Mouse (Mus musculus): ENCODE results near the gene Tpm4. TPM values are rescaled to one million over a fixed set of nuclear protein-coding genes. Genes with fewer than 3 reads are reported as not detected.

Gene Tpm4
- polyA plus RNA-seq, 1 experiment from 2014 or later, result 214 TPM

- under 1% methylated on average over 61 of the region's 62 CpGs for WGBS
- H3K9me3 ChIP-seq (ENCODE audit: control insufficient read depth, low read length), result no peaks in the 10 kb centered on the region
- H3K27ac ChIP-seq (ENCODE audit: low read length), result peak overlapping the region; percentile 86
- peaks cover 15% of the 10 kb centered on the region for H3K4me1 ChIP-seq (replicated peaks; ENCODE audit: control insufficient read depth, insufficient read depth, low read length)
- H3K4me2 ChIP-seq (ENCODE audit: low read length), result peak overlapping the region; percentile 88
- no peaks in the 10 kb centered on the region for H3K27me3 ChIP-seq (replicated peaks; ENCODE audit: control insufficient read depth, insufficient read depth, low read length)
- peak; percentile 69 for ATAC-seq
- peaks cover 12% of the 10 kb centered on the region for H3K36me3 ChIP-seq (ENCODE audit: control insufficient read depth, insufficient read depth)
- H3K9ac ChIP-seq (replicated peaks; ENCODE audit: low read depth, low read length), result peak overlapping the region; percentile 85
- H3K4me3 ChIP-seq (replicated peaks; ENCODE audit: low read length), result peak overlapping the region; percentile 89
These were observed 899 bp downstream of the Tpm4 start for GRCm38 (mm10) chr8:72135446-72136301.

GRCm38 (mm10) chr8:72136302-72136978, 1.7 kb downstream of the Tpm4 start:
- Histone ChIP-seq H3K9ac (replicated peaks; ENCODE audit: low read depth, low read length) (peak overlapping the region; percentile 85), H3K27me3 (replicated peaks; ENCODE audit: control insufficient read depth, insufficient read depth, low read length) (no peaks in the 10 kb centered on the region), H3K27ac (ENCODE audit: low read length) (peak overlapping the region; percentile 86), H3K9me3 (ENCODE audit: control insufficient read depth, low read length) (no peaks in the 10 kb centered on the region), H3K36me3 (ENCODE audit: control insufficient read depth, insufficient read depth) (peaks cover 12% of the 10 kb centered on the region), H3K4me1 (replicated peaks; ENCODE audit: control insufficient read depth, insufficient read depth, low read length) (peaks cover 15% of the 10 kb centered on the region), H3K4me2 (ENCODE audit: low read length) (peak overlapping the region; percentile 88), H3K4me3 (replicated peaks; ENCODE audit: low read length) (peak overlapping the region; percentile 89)
- peak; percentile 47 for ATAC-seq
- WGBS, result under 1% methylated on average over 18 of the region's 18 CpGs

DNA sequence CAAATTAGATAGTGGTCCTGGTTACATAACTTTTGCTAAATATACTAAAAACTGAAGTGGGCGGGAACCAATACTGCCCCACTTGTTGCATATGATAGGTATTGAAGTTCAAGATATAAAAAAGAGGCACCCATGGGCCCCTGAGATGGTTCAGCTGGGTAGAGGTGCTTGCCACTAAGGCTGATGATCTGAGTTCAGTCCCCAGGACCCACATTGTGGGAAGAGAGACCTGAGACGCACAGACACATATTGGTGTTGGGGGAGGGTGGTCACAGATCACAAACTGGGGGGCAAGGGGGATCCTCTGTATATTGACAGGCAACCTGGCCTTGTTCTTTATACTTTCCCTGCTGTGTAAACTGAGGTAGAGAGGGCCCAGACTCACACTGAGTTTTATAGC, 2.7 kb downstream of the Tpm4 start:
- peaks cover 12% of the 10 kb centered on the region for H3K36me3 ChIP-seq (ENCODE audit: control insufficient read depth, insufficient read depth)
- WGBS, result 96% methylated on average over 2 of the region's 2 CpGs
- H3K4me3 ChIP-seq (replicated peaks; ENCODE audit: low read length), result no peak overlapping the region
- no peak for ATAC-seq
- no peaks in the 10 kb centered on the region for H3K27me3 ChIP-seq (replicated peaks; ENCODE audit: control insufficient read depth, insufficient read depth, low read length)
- peaks cover 15% of the 10 kb centered on the region for H3K4me1 ChIP-seq (replicated peaks; ENCODE audit: control insufficient read depth, insufficient read depth, low read length)
- H3K4me2 ChIP-seq (ENCODE audit: low read length), result no peak overlapping the region
- no peak overlapping the region for H3K9ac ChIP-seq (replicated peaks; ENCODE audit: low read depth, low read length)
- H3K9me3 ChIP-seq (ENCODE audit: control insufficient read depth, low read length), result no peaks in the 10 kb centered on the region
- H3K27ac ChIP-seq (ENCODE audit: low read length), result no peak overlapping the region

- 99% methylated on average over 5 of the region's 5 CpGs for WGBS
These were observed 3.7 kb downstream of the Tpm4 start for GRCm38 (mm10) chr8:72138456-72138855.

DNA sequence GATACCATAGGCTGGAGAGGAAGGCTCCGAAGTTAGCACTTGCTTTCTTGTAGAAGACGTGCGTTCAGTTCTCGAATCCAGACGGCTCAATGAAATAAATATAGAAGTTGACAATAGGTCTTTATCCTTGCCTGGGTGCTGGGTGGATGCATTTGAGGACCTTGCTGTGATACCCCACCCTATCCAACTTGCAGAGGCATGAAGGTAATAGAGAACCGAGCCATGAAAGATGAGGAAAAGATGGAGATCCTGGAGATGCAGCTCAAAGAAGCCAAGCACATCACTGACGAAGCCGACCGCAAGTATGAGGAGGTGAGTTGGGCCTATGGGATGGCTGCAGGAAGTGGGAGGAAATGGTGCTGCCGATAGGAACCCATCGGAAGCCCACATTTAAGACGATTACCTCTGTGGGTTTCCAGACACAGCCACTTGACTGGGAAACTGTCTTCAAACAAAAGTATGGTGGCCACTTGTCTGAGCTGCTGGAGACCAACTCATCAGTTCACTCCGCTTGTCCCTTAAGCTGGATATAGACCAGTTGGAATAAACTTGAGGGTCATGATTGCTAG, 8.6 kb downstream of the Tpm4 start:
- no peak for ATAC-seq
- H3K9me3 ChIP-seq (ENCODE audit: control insufficient read depth, low read length), result no peaks in the 10 kb centered on the region
- no peaks in the 10 kb centered on the region for H3K4me1 ChIP-seq (replicated peaks; ENCODE audit: control insufficient read depth, insufficient read depth, low read length)
- WGBS, result 94% methylated on average over 13 of the region's 13 CpGs
- no peak overlapping the region for H3K9ac ChIP-seq (replicated peaks; ENCODE audit: low read depth, low read length)
- no peak overlapping the region for H3K4me3 ChIP-seq (replicated peaks; ENCODE audit: low read length)
- H3K4me2 ChIP-seq (ENCODE audit: low read length), result no peak overlapping the region
- H3K27me3 ChIP-seq (replicated peaks; ENCODE audit: control insufficient read depth, insufficient read depth, low read length), result no peaks in the 10 kb centered on the region
- H3K27ac ChIP-seq (ENCODE audit: low read length), result no peak overlapping the region
- peaks cover 30% of the 10 kb centered on the region for H3K36me3 ChIP-seq (ENCODE audit: control insufficient read depth, insufficient read depth)

More at GRCm38 (mm10) chr8:72138456-72138855, 3.7 kb downstream of the Tpm4 start:
- no peak overlapping the region for H3K27ac ChIP-seq (ENCODE audit: low read length)
- H3K27me3 ChIP-seq (replicated peaks; ENCODE audit: control insufficient read depth, insufficient read depth, low read length), result no peaks in the 10 kb centered on the region
- H3K4me3 ChIP-seq (replicated peaks; ENCODE audit: low read length), result no peak overlapping the region
- H3K9me3 ChIP-seq (ENCODE audit: control insufficient read depth, low read length), result no peaks in the 10 kb centered on the region
- peaks cover 15% of the 10 kb centered on the region for H3K4me1 ChIP-seq (replicated peaks; ENCODE audit: control insufficient read depth, insufficient read depth, low read length)
- H3K9ac ChIP-seq (replicated peaks; ENCODE audit: low read depth, low read length), result no peak overlapping the region
- ATAC-seq, result no peak
- H3K36me3 ChIP-seq (ENCODE audit: control insufficient read depth, insufficient read depth), result peaks cover 12% of the 10 kb centered on the region
- no peak overlapping the region for H3K4me2 ChIP-seq (ENCODE audit: low read length)

- no peak overlapping the region for H3K9ac ChIP-seq (replicated peaks; ENCODE audit: low read depth, low read length)
- H3K4me3 ChIP-seq (replicated peaks; ENCODE audit: low read length), result no peak overlapping the region
- no peak for ATAC-seq
- no peak overlapping the region for H3K27ac ChIP-seq (ENCODE audit: low read length)
- H3K27me3 ChIP-seq (replicated peaks; ENCODE audit: control insufficient read depth, insufficient read depth, low read length), result no peaks in the 10 kb centered on the region
- H3K4me2 ChIP-seq (ENCODE audit: low read length), result no peak overlapping the region
- H3K4me1 ChIP-seq (replicated peaks; ENCODE audit: control insufficient read depth, insufficient read depth, low read length), result no peaks in the 10 kb centered on the region
- peaks cover 22% of the 10 kb centered on the region for H3K36me3 ChIP-seq (ENCODE audit: control insufficient read depth, insufficient read depth)
- H3K9me3 ChIP-seq (ENCODE audit: control insufficient read depth, low read length), result no peaks in the 10 kb centered on the region
- WGBS, result 91% methylated on average over 5 of the region's 5 CpGs
These were observed 9.7 kb downstream of the Tpm4 start for GRCm38 (mm10) chr8:72144345-72144975.

DNA sequence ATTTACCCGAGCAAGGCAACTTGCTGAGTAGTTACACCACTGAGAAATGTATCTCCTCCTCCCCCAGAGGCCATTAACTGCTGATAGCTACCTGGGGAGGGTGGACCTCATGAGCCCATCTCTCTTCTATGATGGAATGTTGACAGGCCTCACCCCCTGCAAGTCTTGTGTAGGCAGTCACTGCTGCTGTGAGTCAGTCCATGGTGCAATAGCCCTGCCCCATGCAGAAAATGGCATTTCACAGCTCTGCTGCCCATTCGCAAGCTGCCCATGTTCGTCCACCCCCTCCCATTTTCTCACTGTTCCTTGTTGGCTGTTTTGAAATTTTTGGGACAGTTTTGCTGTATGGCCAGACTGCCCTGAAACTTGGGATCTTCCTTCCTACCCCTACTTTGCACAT, 10.7 kb downstream of the Tpm4 start:
- Histone ChIP-seq H3K4me1 (replicated peaks; ENCODE audit: control insufficient read depth, insufficient read depth, low read length) (no peaks in the 10 kb centered on the region), H3K36me3 (ENCODE audit: control insufficient read depth, insufficient read depth) (peaks cover 22% of the 10 kb centered on the region), H3K27me3 (replicated peaks; ENCODE audit: control insufficient read depth, insufficient read depth, low read length) (no peaks in the 10 kb centered on the region), H3K9ac (replicated peaks; ENCODE audit: low read depth, low read length) (no peak overlapping the region), H3K4me2 (ENCODE audit: low read length) (no peak overlapping the region), H3K27ac (ENCODE audit: low read length) (no peak overlapping the region), H3K9me3 (ENCODE audit: control insufficient read depth, low read length) (no peaks in the 10 kb centered on the region), H3K4me3 (replicated peaks; ENCODE audit: low read length) (no peak overlapping the region)
- ATAC-seq, result no peak
- 89% methylated on average over 3 of the region's 3 CpGs for WGBS

DNA sequence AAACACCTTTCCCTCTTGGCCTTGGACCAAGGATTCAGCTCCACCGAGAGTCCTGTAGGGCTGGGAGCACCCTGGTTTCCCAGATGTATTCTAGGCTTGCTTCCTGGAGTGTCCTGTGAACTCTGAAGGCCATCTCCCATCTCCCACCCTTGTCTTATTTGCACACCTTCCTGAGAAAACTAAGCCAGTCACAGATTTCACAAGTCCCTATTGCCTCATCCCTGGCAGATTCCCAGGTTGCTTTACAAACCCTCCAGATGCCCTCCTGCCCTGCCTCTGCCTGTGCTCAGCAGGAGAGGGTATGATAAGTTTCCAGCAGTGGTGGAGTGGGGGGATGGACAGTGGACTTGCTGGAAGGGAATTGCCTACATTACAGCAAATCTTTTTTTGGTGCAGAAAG, 11.3 kb downstream of the Tpm4 start:
- no peak overlapping the region for H3K4me2 ChIP-seq (ENCODE audit: low read length)
- no peak for ATAC-seq
- no peak overlapping the region for H3K27ac ChIP-seq (ENCODE audit: low read length)
- no peaks in the 10 kb centered on the region for H3K27me3 ChIP-seq (replicated peaks; ENCODE audit: control insufficient read depth, insufficient read depth, low read length)
- H3K4me3 ChIP-seq (replicated peaks; ENCODE audit: low read length), result no peak overlapping the region
- no peaks in the 10 kb centered on the region for H3K9me3 ChIP-seq (ENCODE audit: control insufficient read depth, low read length)
- H3K36me3 ChIP-seq (ENCODE audit: control insufficient read depth, insufficient read depth), result peaks cover 22% of the 10 kb centered on the region
- no peak overlapping the region for H3K9ac ChIP-seq (replicated peaks; ENCODE audit: low read depth, low read length)
- WGBS, result 84% methylated on average over 1 of the region's 1 CpGs
- no peaks in the 10 kb centered on the region for H3K4me1 ChIP-seq (replicated peaks; ENCODE audit: control insufficient read depth, insufficient read depth, low read length)

- Histone ChIP-seq H3K27me3 (replicated peaks; ENCODE audit: control insufficient read depth, insufficient read depth, low read length) (no peaks in the 10 kb centered on the region), H3K36me3 (ENCODE audit: control insufficient read depth, insufficient read depth) (peaks cover 22% of the 10 kb centered on the region)
- WGBS, result 82% methylated on average over 3 of the region's 3 CpGs
These were observed 11.8 kb downstream of the Tpm4 start for GRCm38 (mm10) chr8:72146556-72146955.

More at GRCm38 (mm10) chr8:72146556-72146955, 11.8 kb downstream of the Tpm4 start:
- Histone ChIP-seq H3K4me2 (ENCODE audit: low read length) (no peak overlapping the region), H3K4me1 (replicated peaks; ENCODE audit: control insufficient read depth, insufficient read depth, low read length) (no peaks in the 10 kb centered on the region), H3K9ac (replicated peaks; ENCODE audit: low read depth, low read length) (no peak overlapping the region), H3K4me3 (replicated peaks; ENCODE audit: low read length) (no peak overlapping the region), H3K27ac (ENCODE audit: low read length) (no peak overlapping the region), H3K9me3 (ENCODE audit: control insufficient read depth, low read length) (no peaks in the 10 kb centered on the region)
- ATAC-seq, result no peak

Data from forebrain, embryonic 16.5 days (tissue).